In the genomic region with DNA sequence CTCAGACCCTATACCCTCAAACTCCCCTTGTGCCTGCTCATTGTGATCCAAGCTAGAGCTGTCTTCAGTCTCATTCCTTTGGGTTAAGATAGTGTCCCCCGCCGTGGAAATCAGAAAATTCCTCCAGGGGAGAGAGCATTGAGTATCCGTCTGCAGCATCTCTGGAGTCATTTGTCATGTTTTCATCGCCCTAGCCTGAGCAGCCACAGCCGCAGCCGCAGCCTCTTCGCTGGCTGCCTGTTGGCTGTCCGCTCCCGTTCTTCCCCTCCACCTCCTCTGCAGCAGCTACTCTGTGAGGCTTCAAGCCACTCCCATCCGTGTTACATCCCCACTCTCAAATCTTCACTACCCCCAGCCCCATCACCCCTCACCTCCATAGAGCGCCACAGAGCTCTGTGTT, we compare ENCODE assay signal across 23 mouse cellular contexts.
DNase-seq lines count a peak whose midpoint lies in the region; ATAC-seq and TF ChIP-seq lines count a peak whose summit lies in the region.
"Had no signal": no experiment of that assay in that cellular context is flagged by ENCODE, and none has a peak within 500 bp of the region (broad histone marks: within the 10 kb centered on the region; RNA-seq: fewer than 3 reads in every experiment).

No protein-coding gene starts in this region.

- no peak overlapping the region for H3K9ac ChIP-seq in embryonic facial prominence, embryonic 12.5 days
- H3K9ac ChIP-seq in hindbrain, embryonic 14.5 days = no peak overlapping the region
- no peak overlapping the region for H3K9ac ChIP-seq in stomach, embryonic 15.5 days
- H3K9ac ChIP-seq in stomach, postnatal 0 days (ENCODE audit: low read length) = no peak overlapping the region
- H3K9ac ChIP-seq in stomach, embryonic 16.5 days (ENCODE audit: low read length) = 0 out of 2 replicates have a peak overlapping the region, but pooled peaks have one; percentile 3
- H3K9ac ChIP-seq: heart, embryonic 15.5 days; liver, embryonic 12.5 days; midbrain, embryonic 12.5 days; neural tube, embryonic 12.5 days had no signal

- ATAC-seq in embryonic facial prominence, embryonic 12.5 days (ENCODE audit: insufficient number of reproducible peaks, insufficient read depth, low FRiP score, low TSS enrichment) = peak; percentile 22; the same call in 1 of the 2 replicates
- ATAC-seq in hindbrain, embryonic 14.5 days (ENCODE audit: low FRiP score) = no peak
- ATAC-seq in stomach, embryonic 15.5 days (ENCODE audit: insufficient read depth, low FRiP score, low read depth) = peak; percentile 18; the same call in 1 of the 2 replicates
- ATAC-seq in stomach, postnatal 0 days (ENCODE audit: low FRiP score, low TSS enrichment) = no peak
- no peak for ATAC-seq in stomach, embryonic 16.5 days (ENCODE audit: insufficient read depth, low FRiP score)
- ATAC-seq: CD4-positive, CD25-positive, alpha-beta regulatory T cell, adult 4 months; forebrain, embryonic 14.5 days; liver, embryonic 12.5 days had no signal

- no peaks in the 10 kb centered on the region for H3K27me3 ChIP-seq in embryonic facial prominence, embryonic 12.5 days
- no peaks in the 10 kb centered on the region for H3K27me3 ChIP-seq in embryonic facial prominence, embryonic 10.5 days (replicated peaks; ENCODE audit: low read depth, poor library complexity, severe bottlenecking)
- no peaks in the 10 kb centered on the region for H3K27me3 ChIP-seq in hindbrain, embryonic 10.5 days (ENCODE audit: insufficient read depth, poor library complexity, severe bottlenecking)
- H3K27me3 ChIP-seq in hindbrain, embryonic 14.5 days (ENCODE audit: control insufficient read depth, insufficient read depth, low read length) = no peaks in the 10 kb centered on the region
- H3K27me3 ChIP-seq in stomach, embryonic 15.5 days (replicated peaks) = no peaks in the 10 kb centered on the region
- no peaks in the 10 kb centered on the region for H3K27me3 ChIP-seq in stomach, postnatal 0 days (ENCODE audit: control insufficient read depth, insufficient read depth, low read length)
- no peaks in the 10 kb centered on the region for H3K27me3 ChIP-seq in stomach, embryonic 16.5 days (ENCODE audit: control insufficient read depth, insufficient read depth, low read length)
- H3K27me3 ChIP-seq: liver, embryonic 12.5 days; midbrain, embryonic 12.5 days; neural tube, embryonic 12.5 days had no signal

- no peak overlapping the region for H3K4me3 ChIP-seq in embryonic facial prominence, embryonic 12.5 days
- no peak overlapping the region for H3K4me3 ChIP-seq in embryonic facial prominence, embryonic 10.5 days
- no peak overlapping the region for H3K4me3 ChIP-seq in hindbrain, embryonic 10.5 days
- H3K4me3 ChIP-seq in hindbrain, embryonic 14.5 days (replicated peaks; ENCODE audit: low read length) = no peak overlapping the region
- H3K4me3 ChIP-seq in stomach, embryonic 15.5 days (replicated peaks) = no peak overlapping the region
- H3K4me3 ChIP-seq in stomach, postnatal 0 days (ENCODE audit: low read depth, low read length) = no peak overlapping the region
- no peak overlapping the region for H3K4me3 ChIP-seq in stomach, embryonic 16.5 days (replicated peaks; ENCODE audit: low read length)
- H3K4me3 ChIP-seq: gastrocnemius, adult 2 months; heart, embryonic 15.5 days; liver, embryonic 12.5 days; midbrain, embryonic 12.5 days; neural tube, embryonic 12.5 days had no signal

- DNase-seq in embryonic facial prominence, embryonic 10.5 days (ENCODE audit: low spot score) = no peak
- no peak for DNase-seq in hindbrain, embryonic 10.5 days (ENCODE audit: low spot score)
- DNase-seq in hindbrain, embryonic 14.5 days (ENCODE audit: low spot score) = no peak
- DNase-seq in stomach, postnatal 0 days (ENCODE audit: low spot score) = no peak
- no peak for DNase-seq in urinary bladder, adult 18-20 months (ENCODE audit: low spot score in 2 of 2)
- DNase-seq: adrenal gland, postnatal 14 days; cerebellum, adult 8-10 months; gastrocnemius, adult 2 months; kidney, adult 11 months; kidney, postnatal 14 days; lung, adult 2 months; lung, postnatal 14 days; thymus, adult 18-20 months; thymus, postnatal 36 days had no signal

- H3K9me3 ChIP-seq in embryonic facial prominence, embryonic 12.5 days = no peaks in the 10 kb centered on the region
- H3K9me3 ChIP-seq in embryonic facial prominence, embryonic 10.5 days = no peaks in the 10 kb centered on the region
- H3K9me3 ChIP-seq in hindbrain, embryonic 10.5 days = no peaks in the 10 kb centered on the region
- no peaks in the 10 kb centered on the region for H3K9me3 ChIP-seq in hindbrain, embryonic 14.5 days (ENCODE audit: control insufficient read depth, low read length)
- H3K9me3 ChIP-seq in stomach, embryonic 15.5 days = no peaks in the 10 kb centered on the region
- no peaks in the 10 kb centered on the region for H3K9me3 ChIP-seq in stomach, postnatal 0 days (ENCODE audit: control insufficient read depth, low read length)
- H3K9me3 ChIP-seq in stomach, embryonic 16.5 days (replicated peaks; ENCODE audit: control insufficient read depth, low read length) = no peaks in the 10 kb centered on the region
- H3K9me3 ChIP-seq: heart, embryonic 15.5 days; liver, embryonic 12.5 days; midbrain, embryonic 12.5 days; neural tube, embryonic 12.5 days had no signal

- no peaks in the 10 kb centered on the region for H3K4me1 ChIP-seq in embryonic facial prominence, embryonic 12.5 days
- no peaks in the 10 kb centered on the region for H3K4me1 ChIP-seq in embryonic facial prominence, embryonic 10.5 days
- H3K4me1 ChIP-seq in hindbrain, embryonic 10.5 days (replicated peaks) = no peaks in the 10 kb centered on the region
- H3K4me1 ChIP-seq in hindbrain, embryonic 14.5 days (replicated peaks; ENCODE audit: control insufficient read depth, insufficient read depth, low read length) = no peaks in the 10 kb centered on the region
- no peaks in the 10 kb centered on the region for H3K4me1 ChIP-seq in stomach, embryonic 15.5 days
- H3K4me1 ChIP-seq in stomach, postnatal 0 days (replicated peaks; ENCODE audit: control insufficient read depth, insufficient read depth) = no peaks in the 10 kb centered on the region
- H3K4me1 ChIP-seq in stomach, embryonic 16.5 days (ENCODE audit: control insufficient read depth, insufficient read depth, low read length) = 0 out of 2 replicates have a peak, but pooled peaks cover 4% of the 10 kb centered on the region
- H3K4me1 ChIP-seq: liver, embryonic 12.5 days; midbrain, embryonic 12.5 days; neural tube, embryonic 12.5 days had no signal

- H3K36me3 ChIP-seq in embryonic facial prominence, embryonic 12.5 days = no peaks in the 10 kb centered on the region
- H3K36me3 ChIP-seq in embryonic facial prominence, embryonic 10.5 days (replicated peaks) = no peaks in the 10 kb centered on the region
- no peaks in the 10 kb centered on the region for H3K36me3 ChIP-seq in hindbrain, embryonic 10.5 days
- H3K36me3 ChIP-seq in hindbrain, embryonic 14.5 days (replicated peaks; ENCODE audit: control insufficient read depth, insufficient read depth) = no peaks in the 10 kb centered on the region
- H3K36me3 ChIP-seq in stomach, embryonic 15.5 days = no peaks in the 10 kb centered on the region
- H3K36me3 ChIP-seq in stomach, postnatal 0 days (ENCODE audit: control insufficient read depth, insufficient read depth, low read length) = no peaks in the 10 kb centered on the region
- H3K36me3 ChIP-seq in stomach, embryonic 16.5 days (ENCODE audit: control insufficient read depth, insufficient read depth, low read length) = no peaks in the 10 kb centered on the region
- H3K36me3 ChIP-seq: heart, embryonic 15.5 days; liver, embryonic 12.5 days; midbrain, embryonic 12.5 days; neural tube, embryonic 12.5 days had no signal

- no peak overlapping the region for H3K27ac ChIP-seq in embryonic facial prominence, embryonic 12.5 days
- no peak overlapping the region for H3K27ac ChIP-seq in embryonic facial prominence, embryonic 10.5 days (replicated peaks)
- 0 out of 2 replicates have a peak overlapping the region, but pooled peaks have one; percentile 3 for H3K27ac ChIP-seq in hindbrain, embryonic 10.5 days
- no peak overlapping the region for H3K27ac ChIP-seq in hindbrain, embryonic 14.5 days
- no peak overlapping the region for H3K27ac ChIP-seq in stomach, embryonic 15.5 days
- no peak overlapping the region for H3K27ac ChIP-seq in stomach, postnatal 0 days (replicated peaks)
- H3K27ac ChIP-seq in stomach, embryonic 16.5 days (ENCODE audit: low read length) = no peak overlapping the region
- H3K27ac ChIP-seq: gastrocnemius, adult 2 months; heart, embryonic 15.5 days; liver, embryonic 12.5 days; midbrain, embryonic 12.5 days; neural tube, embryonic 12.5 days had no signal

- TF ChIP-seq CTCF in stomach, postnatal 0 days (IDR thresholded peaks at IDR 0.05; ENCODE audit: low read depth) = no peak

- no peak overlapping the region for H3K4me2 ChIP-seq in embryonic facial prominence, embryonic 12.5 days (replicated peaks)
- H3K4me2 ChIP-seq in hindbrain, embryonic 14.5 days (replicated peaks) = no peak overlapping the region
- H3K4me2 ChIP-seq in stomach, embryonic 15.5 days = no peak overlapping the region
- H3K4me2 ChIP-seq in stomach, postnatal 0 days (replicated peaks; ENCODE audit: low read depth) = no peak overlapping the region
- H3K4me2 ChIP-seq in stomach, embryonic 16.5 days (ENCODE audit: low read depth, low read length) = no peak overlapping the region
- H3K4me2 ChIP-seq: heart, embryonic 15.5 days; liver, embryonic 12.5 days; midbrain, embryonic 12.5 days; neural tube, embryonic 12.5 days had no signal

- WGBS in embryonic facial prominence, embryonic 12.5 days = 67% methylated on average over 11 of the region's 11 CpGs
- WGBS in embryonic facial prominence, embryonic 10.5 days = 77% methylated on average over 11 of the region's 11 CpGs
- 65% methylated on average over 11 of the region's 11 CpGs for WGBS in hindbrain, embryonic 10.5 days
- WGBS in hindbrain, embryonic 14.5 days = 46% methylated on average over 11 of the region's 11 CpGs
- WGBS in stomach, embryonic 15.5 days = 35% methylated on average over 11 of the region's 11 CpGs
- 43% methylated on average over 11 of the region's 11 CpGs for WGBS in stomach, postnatal 0 days
- 28% methylated on average over 11 of the region's 11 CpGs for WGBS in stomach, embryonic 16.5 days

- no peak for TF ChIP-seq EP300 in stomach, postnatal 0 days (optimal IDR thresholded peaks at IDR 0.05)

Comparison
In these comparisons a context has a peak if more than half of its experiments do, and no peak if none do; other contexts are left out.
1. ATAC-seq: peak in embryonic facial prominence, embryonic 12.5 days (single experiment) and stomach, embryonic 15.5 days (single experiment); none in hindbrain, embryonic 14.5 days (single experiment), stomach, postnatal 0 days (single experiment) and stomach, embryonic 16.5 days (single experiment).